Mouse (Mus musculus): ENCODE measurements around the gene Tcte2.

The Tcte2 gene

DNA sequence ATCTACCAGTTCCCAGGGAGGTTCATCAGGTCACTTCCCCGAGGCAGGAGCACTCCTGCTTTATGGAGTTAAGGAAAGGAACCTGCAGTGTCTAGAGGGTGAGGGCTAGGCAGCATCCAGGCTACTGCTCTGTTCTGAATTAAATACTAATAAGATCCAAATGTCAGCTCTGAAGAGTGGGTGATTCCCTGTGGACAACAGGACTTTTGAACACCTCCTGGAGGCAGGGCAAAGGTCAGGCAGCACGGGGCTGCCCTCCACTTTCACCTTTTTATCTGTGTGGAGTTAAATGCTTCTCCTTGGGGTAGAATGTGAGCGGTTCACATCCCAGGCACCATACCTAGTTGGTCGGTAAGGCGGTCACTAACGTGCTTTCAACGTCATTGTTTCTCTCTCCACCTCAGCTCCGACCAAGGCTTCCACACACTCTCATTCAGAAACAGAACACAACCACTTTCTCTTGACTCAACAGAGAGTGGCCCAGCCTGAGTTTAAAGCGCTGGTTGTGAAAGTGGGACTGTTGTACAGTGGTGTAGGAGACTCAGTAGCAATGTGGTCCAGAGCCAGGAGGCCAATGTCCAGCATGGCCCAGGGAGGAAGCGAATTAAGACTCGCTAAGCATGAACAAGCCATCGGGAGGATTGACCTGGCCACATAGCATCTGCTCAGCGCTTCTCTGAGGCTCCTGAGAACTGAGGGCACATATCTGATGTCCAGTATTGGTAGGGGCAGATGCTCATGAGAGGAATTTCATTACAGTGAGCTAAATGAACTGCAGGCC is 98.0 kb downstream of the Tcte2 start:
- in situ Hi-C loops (cut with MboI, MseI), result no loop called here

All from T-helper 1 cell (primary cell).